Mouse (Mus musculus): ENCODE results near the gene Tubb1.

Tubb1 gene

GRCm38 (mm10) chr2:174444359-174444758, 6.1 kb upstream of the Tubb1 start:
- DNase-seq: no peak

- no peak for DNase-seq
These were observed 5.5 kb upstream of the Tubb1 start for GRCm38 (mm10) chr2:174445018-174445417.

GRCm38 (mm10) chr2:174446492-174446891, 4.0 kb upstream of the Tubb1 start:
- no peak for DNase-seq

GRCm38 (mm10) chr2:174446905-174447304, 3.6 kb upstream of the Tubb1 start:
- DNase-seq: no peak

- DNase-seq: no peak
These were observed 2.1 kb upstream of the Tubb1 start for GRCm38 (mm10) chr2:174448405-174448804.

GRCm38 (mm10) chr2:174453681-174454080, 3.2 kb downstream of the Tubb1 start:
- DNase-seq: no peak

- DNase-seq: no peak
These were observed 8.9 kb downstream of the Tubb1 start for GRCm38 (mm10) chr2:174459365-174459764.

GRCm38 (mm10) chr2:174463370-174463769, 12.9 kb downstream of the Tubb1 start:
- DNase-seq: no peak

GRCm38 (mm10) chr2:174463789-174464523, 13.5 kb downstream of the Tubb1 start, which contains the start of gene Atp5e:
Gene Atp5e (minus strand): TSS chr2:174464105.
- peak; percentile 97 to 99 for DNase-seq

GRCm38 (mm10) chr2:174470333-174470732, 19.8 kb downstream of the Tubb1 start:
- DNase-seq: no peak

- no peak for DNase-seq
These were observed 20.4 kb downstream of the Tubb1 start for GRCm38 (mm10) chr2:174470786-174471405.

- DNase-seq: peak in 1 of 2 experiments; percentile 10
These were observed 21.9 kb downstream of the Tubb1 start for GRCm38 (mm10) chr2:174472407-174472806.

GRCm38 (mm10) chr2:174472818-174473549, 22.5 kb downstream of the Tubb1 start, which contains the start of gene Prelid3b:
Gene Prelid3b (minus strand): TSS chr2:174473081.
- DNase-seq: peak; percentile 98 to 99

- DNase-seq: no peak
These were observed 23.0 kb downstream of the Tubb1 start for GRCm38 (mm10) chr2:174473550-174473927.

GRCm38 (mm10) chr2:174477543-174478319, 27.2 kb downstream of the Tubb1 start:
- no peak for DNase-seq

GRCm38 (mm10) chr2:174478746-174479145, 28.3 kb downstream of the Tubb1 start:
- no peak for DNase-seq

- DNase-seq: no peak
These were observed 36.5 kb downstream of the Tubb1 start for GRCm38 (mm10) chr2:174487005-174487404.

- DNase-seq: no peak
These were observed 42.4 kb downstream of the Tubb1 start for GRCm38 (mm10) chr2:174492858-174493257.

GRCm38 (mm10) chr2:174500814-174501503, 50.5 kb downstream of the Tubb1 start:
- no peak for DNase-seq

- DNase-seq: no peak
These were observed 51.0 kb downstream of the Tubb1 start for GRCm38 (mm10) chr2:174501517-174501916.

- DNase-seq: no peak
These were observed 51.8 kb downstream of the Tubb1 start for GRCm38 (mm10) chr2:174502321-174502720.

- no peak for DNase-seq
These were observed 52.5 kb downstream of the Tubb1 start for GRCm38 (mm10) chr2:174502831-174503460.

Measured in cerebellum, adult 18-20 months (tissue).